Mouse (Mus musculus) bone marrow, adult 2 months (tissue): ENCODE results near the gene Adam23.

Experiments
- CTCF ChIP-seq: fragments of 200-500 bp; IDR thresholded peaks from 2 replicates; pipeline ENCODE4 v1.5.1; 2011; ENCODE audit warnings: low read length, control low read depth; ENCODE audit not compliant: control insufficient read depth, insufficient read depth
- POLR2A ChIP-seq: fragments of 200-500 bp; IDR thresholded peaks from 2 replicates; pipeline ENCODE4 v1.6.1; 2011; ENCODE audit warnings: low read depth, mild to moderate bottlenecking, control low read depth, low read length, borderline replicate concordance; ENCODE audit not compliant: control insufficient read depth

DNA sequence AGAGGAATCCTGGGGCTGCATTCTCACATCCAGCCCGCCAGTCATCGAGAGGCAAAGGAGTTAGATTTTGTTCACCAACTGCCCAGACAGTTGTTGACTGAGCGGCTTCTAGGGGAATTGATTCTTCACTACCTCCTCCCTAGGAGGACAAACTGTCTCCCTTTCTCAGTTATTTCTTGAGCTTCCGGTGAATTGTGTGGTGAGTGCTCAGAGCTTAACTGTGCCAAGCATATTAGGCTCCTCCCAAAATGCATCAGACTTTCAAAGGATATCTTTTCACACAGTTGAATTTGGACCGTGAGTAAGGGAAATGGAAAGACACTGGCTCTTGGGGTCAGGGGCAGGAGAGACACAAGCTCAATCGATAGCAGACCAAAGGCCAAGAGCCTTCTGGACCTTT, 39.0 kb downstream of the Adam23 start:
- no peak for TF ChIP-seq POLR2A
- no peak for TF ChIP-seq CTCF
